Mouse (Mus musculus) G1E (cell line): ENCODE measurements around the gene Fam186b. TPM values are rescaled to one million over a fixed set of nuclear protein-coding genes. Genes with fewer than 3 reads are reported as not detected.

Source experiments
- ATAC-seq: 2 replicates; pipeline ENCODE4 v1.8.0; 2016; ENCODE audit warnings: mild to moderate bottlenecking; ENCODE audit not compliant: insufficient number of reproducible peaks, poor library complexity, low FRiP score, severe bottlenecking; ENCODE audit errors: extremely low read depth
- DNase-seq: peaks from one replicate; pipeline ENCODE4 v3.0.0; 2012; ENCODE audit warnings: low spot score
- H3K27me3 ChIP-seq: 2 replicates; pipeline ENCODE4 v1.6.1; 2012; ENCODE audit warnings: mild to moderate bottlenecking, low read length, inconsistent platforms; ENCODE audit not compliant: insufficient read depth
- H3K36me3 ChIP-seq: replicated peaks from 2 replicates; pipeline ENCODE3; 2012; ENCODE audit warnings: mild to moderate bottlenecking, inconsistent platforms
- H3K4me1 ChIP-seq: 2 replicates; pipeline ENCODE4 v1.6.1; 2012; ENCODE audit warnings: low read depth, low read length, inconsistent platforms, mixed read lengths; ENCODE audit not compliant: insufficient read depth
- H3K4me3 ChIP-seq: 2 replicates; pipeline ENCODE4 v1.5.1; 2012; ENCODE audit warnings: low read depth, mild to moderate bottlenecking, inconsistent platforms, low read length, moderate library complexity, mixed read lengths
- H3K9me3 ChIP-seq: replicated peaks from 2 replicates; pipeline ENCODE4 v1.6.1; 2012; ENCODE audit warnings: inconsistent platforms
- CTCF ChIP-seq: IDR thresholded peaks from 2 replicates; pipeline ENCODE4 v1.5.1; 2012; ENCODE audit warnings: low read depth, low read length, inconsistent platforms, mixed read lengths
- GATA1 ChIP-seq: IDR thresholded peaks from 2 replicates; pipeline ENCODE4 v1.6.1; 2012; ENCODE audit warnings: borderline replicate concordance, low read length, inconsistent platforms, mixed read lengths
- GATA2 ChIP-seq: IDR thresholded peaks from 2 replicates; pipeline ENCODE4 v1.6.1; 2012; ENCODE audit warnings: low read depth, low read length, inconsistent platforms, borderline replicate concordance
- POLR2AphosphoS5 ChIP-seq: IDR thresholded peaks from 2 replicates; pipeline ENCODE4 v1.6.1; 2012; ENCODE audit warnings: low read depth, low read length, inconsistent platforms; ENCODE audit not compliant: insufficient replicate concordance
- TAL1 ChIP-seq: conservative IDR thresholded peaks from 2 replicates; pipeline ENCODE4 v1.6.1; 2012; ENCODE audit warnings: low read depth, low read length, inconsistent platforms, mixed read lengths
- polyA plus RNA-seq: library from polyadenylated mRNA; stranded (reverse); fragments of >175 nt; gene quantifications from 2 replicates; pipeline ENCODE4 v1.2.3, GENCODE M21; 2012
- total RNA-seq, 2 experiments: library from RNA; stranded (forward) in 1 of 2; stranded (reverse) in 1 of 2; fragments of 200-1000 nt in 1 of 2; fragments of >200 nt in 1 of 2; fragmentation: Nextera tagmentation in 1 of 2; gene quantifications; 2 replicates each; pipeline ENCODE4 v1.2.3; 2014 to 2017

Fam186b gene
- total and polyA plus RNA-seq, 3 experiments = not detected

DNA sequence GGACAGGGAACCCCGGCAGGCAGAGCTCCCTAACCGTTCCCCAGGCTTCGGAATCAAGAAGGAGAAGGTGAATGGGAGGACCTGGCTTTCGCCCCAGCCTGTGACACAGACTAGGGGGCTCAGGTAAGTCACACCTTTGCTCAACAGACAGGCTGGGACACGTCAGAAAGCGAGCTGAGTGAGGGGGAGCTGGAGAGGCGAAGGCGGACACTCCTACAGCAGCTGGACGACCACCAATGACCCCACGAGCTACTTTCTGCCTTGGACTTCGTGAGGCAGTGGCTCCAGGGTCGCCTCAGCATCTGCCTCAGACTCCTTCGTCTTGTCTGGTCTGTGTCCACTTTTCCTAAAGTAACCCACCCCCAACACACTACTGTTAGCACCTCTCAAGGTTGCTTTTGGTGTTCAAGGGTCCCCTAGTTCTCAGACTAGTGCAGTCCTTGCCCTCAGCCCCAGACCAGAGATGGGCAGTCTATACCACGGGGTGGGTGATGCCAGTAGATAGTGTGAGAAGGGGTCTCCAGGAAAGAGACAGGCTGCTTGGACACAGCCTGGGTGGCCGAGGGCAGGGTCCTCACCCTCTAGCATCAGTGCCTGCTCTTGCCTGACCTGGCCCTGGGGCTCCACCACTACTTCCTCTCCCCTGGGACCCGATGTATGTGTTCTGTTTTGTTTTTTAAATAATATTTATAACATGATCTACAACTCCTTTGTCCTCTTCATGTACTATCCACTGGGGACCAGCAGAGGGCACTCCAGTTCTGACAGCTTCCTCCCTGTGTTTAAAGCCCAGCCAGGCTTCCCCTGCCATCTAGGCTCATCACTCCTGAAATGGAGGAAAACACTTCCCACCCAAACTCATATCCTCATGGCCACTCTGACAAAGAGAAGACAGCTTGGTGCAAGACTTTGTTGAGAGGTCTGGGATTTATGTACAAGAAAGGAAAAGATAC, 20.9 kb upstream of the Fam186b start:
- Histone ChIP-seq H3K36me3 (peaks cover 63% of the 10 kb centered on the region), H3K27me3 (peaks cover 3% of the 10 kb centered on the region), H3K4me3 (no peak overlapping the region), H3K4me1 (no peaks in the 10 kb centered on the region), H3K9me3 (no peaks in the 10 kb centered on the region)
- ATAC-seq = no peak
- TF ChIP-seq TAL1 (no peak), GATA2 (no peak), CTCF (peak; percentile 44; the same call in 1 of the 2 replicates), POLR2AphosphoS5 (no peak), GATA1 (no peak)
- DNase-seq = peak; percentile 34

DNA sequence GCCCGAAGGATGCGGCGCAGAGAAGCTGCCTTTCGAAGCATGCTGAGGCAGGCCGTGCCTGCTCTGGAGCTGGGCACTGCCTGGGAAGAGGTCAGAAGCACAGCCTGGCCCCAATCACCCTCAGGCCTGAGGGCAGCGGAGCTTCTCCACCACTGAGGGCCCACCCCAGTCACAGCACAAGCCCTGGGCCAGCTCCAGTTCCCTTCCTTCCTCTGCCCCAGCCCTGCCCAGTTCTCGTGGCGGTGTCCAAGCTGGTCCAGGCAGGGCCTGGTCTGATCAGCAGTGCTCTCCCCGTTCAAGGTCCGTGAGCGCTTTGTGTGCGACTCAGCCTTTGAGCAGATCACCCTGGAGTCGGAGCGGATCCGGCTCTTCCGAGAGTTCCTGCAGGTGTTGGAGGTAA, 19.2 kb upstream of the Fam186b start:
- DNase-seq = no peak

DNA sequence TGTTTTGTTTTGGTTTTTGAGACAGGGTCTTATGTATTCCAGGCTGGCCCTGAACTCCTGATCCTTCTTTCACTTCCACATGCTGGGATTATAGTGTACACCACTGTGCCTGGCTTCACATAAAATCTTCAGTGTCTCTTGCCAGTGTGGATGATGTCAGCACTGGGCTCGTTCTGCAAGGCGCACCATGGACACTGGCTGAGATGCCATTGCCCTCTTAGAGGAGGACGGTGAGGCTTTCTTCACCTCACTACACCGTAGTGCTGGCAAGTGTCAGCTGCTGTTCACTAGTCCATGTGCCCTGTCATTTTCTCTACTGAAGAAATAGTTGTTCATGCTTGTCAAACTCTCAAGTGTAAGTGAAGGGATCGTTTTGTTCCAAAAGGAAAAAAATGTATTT, 14.9 kb upstream of the Fam186b start:
- Histone ChIP-seq H3K36me3 (peaks cover 92% of the 10 kb centered on the region), H3K9me3 (no peaks in the 10 kb centered on the region), H3K4me3 (no peak overlapping the region), H3K27me3 (no peaks in the 10 kb centered on the region), H3K4me1 (no peaks in the 10 kb centered on the region)
- DNase-seq = no peak
- TF ChIP-seq TAL1 (no peak), GATA2 (no peak), GATA1 (no peak), POLR2AphosphoS5 (no peak)
- ATAC-seq = no peak

More for the DNA sequence above, 19.2 kb upstream of the Fam186b start:
- H3K4me1 ChIP-seq = no peaks in the 10 kb centered on the region
- TF ChIP-seq TAL1 = no peak
- TF ChIP-seq GATA2 = no peak
- TF ChIP-seq CTCF = no peak
- TF ChIP-seq GATA1 = no peak
- no peak for TF ChIP-seq POLR2AphosphoS5
- peaks cover 80% of the 10 kb centered on the region for H3K36me3 ChIP-seq
- no peak overlapping the region for H3K4me3 ChIP-seq
- H3K9me3 ChIP-seq = no peaks in the 10 kb centered on the region
- no peaks in the 10 kb centered on the region for H3K27me3 ChIP-seq
- no peak for ATAC-seq

DNA sequence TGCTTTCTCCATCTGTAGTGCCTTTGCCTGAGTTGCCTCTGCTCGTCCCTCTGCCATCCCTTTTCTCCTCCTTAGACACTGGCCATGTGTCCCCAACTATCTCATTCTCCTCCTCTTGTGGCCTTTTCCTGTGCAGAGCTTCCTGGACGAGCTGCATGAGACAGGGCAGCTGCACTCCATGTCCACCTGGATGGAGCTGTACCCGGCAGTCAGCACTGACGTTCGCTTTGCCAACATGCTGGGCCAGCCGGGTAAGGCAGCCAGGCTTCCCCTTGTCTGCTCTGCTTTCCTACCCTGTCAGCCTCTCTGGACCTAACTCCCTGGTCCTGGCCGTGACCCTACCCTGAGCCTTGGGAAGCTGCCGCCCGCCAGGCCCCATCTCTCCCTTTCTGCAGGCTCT, 13.9 kb upstream of the Fam186b start:
- DNase-seq = no peak
- Histone ChIP-seq H3K36me3 (peaks cover 92% of the 10 kb centered on the region), H3K9me3 (no peaks in the 10 kb centered on the region), H3K4me1 (no peaks in the 10 kb centered on the region), H3K4me3 (no peak overlapping the region), H3K27me3 (no peaks in the 10 kb centered on the region)
- no peak for ATAC-seq
- TF ChIP-seq CTCF = no peak
- TF ChIP-seq TAL1 = no peak
- TF ChIP-seq POLR2AphosphoS5 = no peak
- no peak for TF ChIP-seq GATA1
- TF ChIP-seq GATA2 = no peak

GRCm38 (mm10) chr15:99307476-99307875, 11.8 kb upstream of the Fam186b start:
- H3K27me3 ChIP-seq = no peaks in the 10 kb centered on the region
- no peaks in the 10 kb centered on the region for H3K4me1 ChIP-seq
- no peak for DNase-seq
- no peak overlapping the region for H3K4me3 ChIP-seq
- peaks cover 94% of the 10 kb centered on the region for H3K36me3 ChIP-seq
- H3K9me3 ChIP-seq = no peaks in the 10 kb centered on the region
- TF ChIP-seq GATA1 (no peak), TAL1 (no peak)
- no peak for ATAC-seq

DNA sequence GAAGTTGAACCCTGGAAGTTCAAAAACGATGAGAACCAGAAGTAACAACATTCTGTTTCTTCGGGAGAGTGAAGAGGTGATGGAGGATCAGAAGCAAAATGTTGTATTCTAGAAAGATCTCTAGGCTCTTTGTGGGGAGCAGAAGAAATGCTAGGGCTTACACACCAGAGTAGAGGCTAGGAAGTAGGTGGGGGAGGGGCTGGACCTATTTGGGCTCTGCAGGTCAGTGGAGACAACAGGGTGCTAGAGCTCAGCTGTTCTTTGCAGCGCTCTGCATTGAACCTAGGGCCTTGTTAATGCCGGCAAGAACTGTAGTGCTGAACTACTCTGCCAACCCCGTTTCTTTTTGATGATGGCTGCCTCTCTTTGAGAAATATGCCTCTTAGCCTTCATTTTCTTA, 525 bp upstream of the Fam186b start:
- peaks cover 5% of the 10 kb centered on the region; the same call in 1 of the 2 replicates for H3K27me3 ChIP-seq
- H3K4me3 ChIP-seq = no peak overlapping the region
- H3K4me1 ChIP-seq = peaks cover 29% of the 10 kb centered on the region
- DNase-seq = no peak
- H3K9me3 ChIP-seq = no peaks in the 10 kb centered on the region
- TF ChIP-seq TAL1 (no peak), POLR2AphosphoS5 (no peak), GATA2 (no peak), GATA1 (no peak), CTCF (no peak)
- peaks cover 6% of the 10 kb centered on the region for H3K36me3 ChIP-seq
- no peak for ATAC-seq
